Mouse (Mus musculus): ENCODE results near the gene Piezo1.

DNA sequence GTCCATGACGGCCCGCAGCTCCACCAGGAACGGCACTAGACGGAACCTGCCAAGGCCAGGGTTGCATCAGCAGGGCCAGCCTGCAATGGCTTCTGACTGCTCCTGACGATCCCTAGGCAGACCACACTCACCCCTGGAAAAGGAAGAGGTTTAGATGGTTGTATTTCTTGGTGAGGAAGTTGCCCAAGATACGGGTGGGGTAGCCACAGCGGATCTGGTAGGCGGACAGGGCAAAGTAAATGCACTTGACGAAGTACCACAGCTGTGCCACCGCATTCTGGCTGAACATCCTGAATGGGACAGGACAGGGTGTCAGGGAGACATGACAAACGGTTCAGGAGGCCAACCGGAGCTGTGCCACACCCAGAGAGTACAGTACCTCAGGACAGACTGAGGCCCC is 66.3 kb downstream of the Piezo1 start:
- no peak for TF ChIP-seq POLR2A (IDR thresholded peaks at IDR 0.05; ENCODE audit: low read depth, low read length)
- no peak for TF ChIP-seq CTCF (IDR thresholded peaks at IDR 0.05; ENCODE audit: borderline replicate concordance, insufficient read depth, low read length)
